Mouse (Mus musculus): Measurements from ENCODE around the gene Cnih2.

GRCm38 (mm10) chr19:5069486-5069885, 28.8 kb downstream of the Cnih2 start:
- no peak for TF ChIP-seq CTCF (IDR thresholded peaks at IDR 0.05; ENCODE audit: extremely low read depth, insufficient read depth, low read length)
- TF ChIP-seq POLR2A (IDR thresholded peaks at IDR 0.05; ENCODE audit: extremely low read depth, insufficient read depth, low read length), result no peak
